Mouse (Mus musculus): ENCODE measurements around the gene Klhl20. TPM values are rescaled to one million over a fixed set of nuclear protein-coding genes. Genes with fewer than 3 reads are reported as not detected.

Klhl20 gene
- 4.8 and 6.1 TPM in 2 replicates for polyA plus RNA-seq (2012; rRNA removed)

GRCm38 (mm10) chr1:161130726-161131664, at the start of gene Klhl20:
Gene Klhl20, minus strand, starts transcription at chr1:161131511.

GRCm38 (mm10) chr1:161159214-161159613, 27.9 kb upstream of the Klhl20 start, which contains the start of gene Tex50:
Gene Tex50, minus strand, starts transcription at chr1:161159314.

GRCm38 (mm10) chr1:161142531-161143159, 11.3 kb upstream of the Klhl20 start, which contains the start of gene Ankrd45:
Gene Ankrd45, plus strand, starts transcription at chr1:161142691.

GRCm38 (mm10) chr1:161070352-161071271, 60.7 kb downstream of the Klhl20 start, which contains the start of the genes Dars2 and Cenpl:
Gene Dars2, minus strand, starts transcription at chr1:161070658.
Gene Cenpl, plus strand, starts transcription at chr1:161070713.

Other genes with a start within 250 kb of the Klhl20 start
- gene Rc3h1, start 225.1 kb downstream of the Klhl20 start, polyA plus RNA-seq (2012; rRNA removed), result 11.8 and 21.2 TPM in 2 replicates
- 4.5 and 6.1 TPM in 2 replicates for gene Serpinc1, start 152.9 kb downstream of the Klhl20 start, polyA plus RNA-seq (2012; rRNA removed)
- gene Zbtb37, start 96.7 kb downstream of the Klhl20 start, polyA plus RNA-seq (2012; rRNA removed), result 1.3 and 2.0 TPM in 2 replicates
- gene Dars2, start 60.9 kb downstream of the Klhl20 start, polyA plus RNA-seq (2012; rRNA removed), result 9.0 and 12.1 TPM in 2 replicates
- gene Cenpl, start 60.8 kb downstream of the Klhl20 start, polyA plus RNA-seq (2012; rRNA removed), result 0.45 and 0.93 TPM in 2 replicates
- 0.50 and 0.53 TPM in 2 replicates for gene Ankrd45, start 11.2 kb upstream of the Klhl20 start, polyA plus RNA-seq (2012; rRNA removed)
- gene Tex50, start 27.8 kb upstream of the Klhl20 start, polyA plus RNA-seq (2012; rRNA removed), result not detected in 2 replicates
- gene Prdx6, start 119.7 kb upstream of the Klhl20 start, polyA plus RNA-seq (2012; rRNA removed), result 47.7 and 79.2 TPM in 2 replicates